Mouse (Mus musculus) neural tube, embryonic 14.5 days (tissue): ENCODE measurements at regions not wholly inside any gene's neighbourhood (a gene's known extent, or its start where the extent isn't known, plus 50 kb on each side); places are given as distances from the start of the nearest gene placed in this dataset.

ENCODE experiments used
- ATAC-seq: fragments of 200-750 bp; cut with Nextera tagmentation; 2 replicates; pipeline ENCODE4 v1.8.0; 2017; ENCODE audit warnings: low read depth, mild to moderate bottlenecking, moderate TSS enrichment, moderate library complexity
- H3K27ac ChIP-seq: fragments of 300-500 bp; sonication (generic); 2 replicates; pipeline ENCODE4 v1.5.1; 2014; ENCODE audit warnings: low read depth, mild to moderate bottlenecking, control low read depth, low read length, moderate library complexity, mixed read lengths
- H3K27me3 ChIP-seq: fragments of 300-500 bp; sonication (generic); 2 replicates; pipeline ENCODE4 v1.6.1; 2014; ENCODE audit warnings: low read length; ENCODE audit not compliant: control insufficient read depth, insufficient read depth
- H3K36me3 ChIP-seq: fragments of 300-500 bp; sonication (generic); 2 replicates; pipeline ENCODE4 v1.6.1; 2014; ENCODE audit warnings: low read length, mixed read lengths; ENCODE audit not compliant: control insufficient read depth, insufficient read depth
- H3K4me1 ChIP-seq: fragments of 300-500 bp; sonication (generic); 2 replicates; pipeline ENCODE4 v1.6.1; 2014; ENCODE audit warnings: low read length; ENCODE audit not compliant: control insufficient read depth, insufficient read depth
- H3K4me2 ChIP-seq: fragments of 300-500 bp; sonication (generic); 2 replicates; pipeline ENCODE4 v1.6.1; 2014; ENCODE audit warnings: mild to moderate bottlenecking, low read depth, low read length, control low read depth
- H3K4me3 ChIP-seq: fragments of 300-500 bp; sonication (generic); 2 replicates; pipeline ENCODE4 v1.5.1; 2014; ENCODE audit warnings: low read depth, low read length, control low read depth, mixed read lengths
- H3K9ac ChIP-seq: fragments of 300-500 bp; sonication (generic); replicated peaks from 2 replicates; pipeline ENCODE4 v1.6.1; 2014; ENCODE audit warnings: low read depth, mild to moderate bottlenecking, control low read depth, low read length, mixed read lengths
- H3K9me3 ChIP-seq: fragments of 300-500 bp; sonication (generic); 2 replicates; pipeline ENCODE4 v1.6.1; 2016; ENCODE audit warnings: low read length; ENCODE audit not compliant: control insufficient read depth
- WGBS: fragments of 180-500 bp; shearing (Covaris S2); extraction: QIAGEN DNeasy Blood & Tissue Kit; methylation state at CpG from one replicate; pipeline ENCODE4 v1.1.7; 2014; 5-methylcytosine and 5-hydroxymethylcytosine counted together

- H3K4me2 ChIP-seq = no peak overlapping the region
- no peak for ATAC-seq
- no peaks in the 10 kb centered on the region for H3K36me3 ChIP-seq
- 55% methylated on average over 3 of the region's 3 CpGs for WGBS
- no peaks in the 10 kb centered on the region for H3K4me1 ChIP-seq
- H3K4me3 ChIP-seq = no peak overlapping the region
- H3K27ac ChIP-seq = no peak overlapping the region
- H3K9ac ChIP-seq = no peak overlapping the region
- H3K27me3 ChIP-seq = no peaks in the 10 kb centered on the region
- no peaks in the 10 kb centered on the region for H3K9me3 ChIP-seq
These were observed 247.8 kb upstream of the Smlr1 start for GRCm38 (mm10) chr10:25783861-25784260.

- Histone ChIP-seq H3K4me2 (no peak overlapping the region), H3K9ac (no peak overlapping the region), H3K27me3 (no peaks in the 10 kb centered on the region), H3K4me3 (no peak overlapping the region), H3K4me1 (no peaks in the 10 kb centered on the region), H3K9me3 (no peaks in the 10 kb centered on the region), H3K36me3 (no peaks in the 10 kb centered on the region), H3K27ac (no peak overlapping the region)
- ATAC-seq = no peak
- WGBS = 91% methylated on average over 4 of the region's 4 CpGs
These were observed 243.4 kb upstream of the Smlr1 start for GRCm38 (mm10) chr10:25779476-25779875.

- 82% methylated on average over 2 of the region's 2 CpGs for WGBS
- ATAC-seq = no peak
- H3K4me1 ChIP-seq = no peaks in the 10 kb centered on the region
These were observed 241.7 kb upstream of the Smlr1 start for GRCm38 (mm10) chr10:25777717-25778116.

GRCm38 (mm10) chr10:25776697-25777096 is 240.6 kb upstream of the Smlr1 start:
- Histone ChIP-seq H3K27ac (no peak overlapping the region), H3K27me3 (no peaks in the 10 kb centered on the region), H3K9ac (no peak overlapping the region), H3K4me2 (no peak overlapping the region; the same call in 1 of the 2 replicates), H3K4me1 (no peaks in the 10 kb centered on the region), H3K9me3 (no peaks in the 10 kb centered on the region), H3K4me3 (no peak overlapping the region), H3K36me3 (no peaks in the 10 kb centered on the region)
- ATAC-seq = peak; percentile 63; the same call in 1 of the 2 replicates
- WGBS = 61% methylated on average over 11 of the region's 11 CpGs

More at GRCm38 (mm10) chr10:25777717-25778116, 241.7 kb upstream of the Smlr1 start:
- H3K9me3 ChIP-seq = no peaks in the 10 kb centered on the region
- H3K9ac ChIP-seq = no peak overlapping the region
- no peak overlapping the region for H3K27ac ChIP-seq
- H3K4me3 ChIP-seq = no peak overlapping the region
- no peaks in the 10 kb centered on the region for H3K27me3 ChIP-seq
- H3K4me2 ChIP-seq = no peak overlapping the region
- H3K36me3 ChIP-seq = no peaks in the 10 kb centered on the region

GRCm38 (mm10) chr10:25770051-25770450 is 234.0 kb upstream of the Smlr1 start:
- Histone ChIP-seq H3K36me3 (no peaks in the 10 kb centered on the region), H3K4me1 (no peaks in the 10 kb centered on the region), H3K9me3 (no peaks in the 10 kb centered on the region), H3K27ac (no peak overlapping the region), H3K9ac (no peak overlapping the region), H3K4me2 (no peak overlapping the region), H3K27me3 (no peaks in the 10 kb centered on the region), H3K4me3 (no peak overlapping the region)
- no peak for ATAC-seq

- no peaks in the 10 kb centered on the region for H3K27me3 ChIP-seq
- no peaks in the 10 kb centered on the region for H3K4me1 ChIP-seq
- no peak overlapping the region for H3K27ac ChIP-seq
- no peaks in the 10 kb centered on the region for H3K9me3 ChIP-seq
- no peak overlapping the region for H3K4me2 ChIP-seq
- 82% methylated on average over 5 of the region's 5 CpGs for WGBS
- H3K36me3 ChIP-seq = no peaks in the 10 kb centered on the region
- H3K4me3 ChIP-seq = no peak overlapping the region
- H3K9ac ChIP-seq = no peak overlapping the region
- no peak for ATAC-seq
These were observed 232.4 kb upstream of the Smlr1 start for GRCm38 (mm10) chr10:25768456-25768855.

GRCm38 (mm10) chr10:25754300-25754699 is 218.2 kb upstream of the Smlr1 start:
- Histone ChIP-seq H3K9ac (no peak overlapping the region), H3K4me2 (no peak overlapping the region), H3K4me1 (no peaks in the 10 kb centered on the region), H3K36me3 (no peaks in the 10 kb centered on the region), H3K4me3 (no peak overlapping the region), H3K27ac (no peak overlapping the region), H3K27me3 (no peaks in the 10 kb centered on the region), H3K9me3 (no peaks in the 10 kb centered on the region)
- no peak for ATAC-seq
- WGBS = 71% methylated on average over 3 of the region's 3 CpGs

- Histone ChIP-seq H3K27me3 (no peaks in the 10 kb centered on the region), H3K4me1 (no peaks in the 10 kb centered on the region), H3K9me3 (no peaks in the 10 kb centered on the region), H3K36me3 (no peaks in the 10 kb centered on the region), H3K4me3 (no peak overlapping the region), H3K27ac (no peak overlapping the region), H3K4me2 (no peak overlapping the region), H3K9ac (no peak overlapping the region)
- ATAC-seq = no peak
- 76% methylated on average over 3 of the region's 3 CpGs for WGBS
These were observed 206.6 kb upstream of the Smlr1 start for GRCm38 (mm10) chr10:25742678-25743077.

GRCm38 (mm10) chr10:25740956-25741355 is 204.9 kb upstream of the Smlr1 start:
- WGBS = 83% methylated on average over 2 of the region's 2 CpGs

GRCm38 (mm10) chr10:25730470-25730869 is 194.4 kb upstream of the Smlr1 start:
- no peaks in the 10 kb centered on the region for H3K36me3 ChIP-seq
- no peak overlapping the region for H3K9ac ChIP-seq
- no peak overlapping the region for H3K4me3 ChIP-seq
- H3K27me3 ChIP-seq = no peaks in the 10 kb centered on the region
- H3K4me1 ChIP-seq = no peaks in the 10 kb centered on the region
- no peak for ATAC-seq
- WGBS = 58% methylated on average over 3 of the region's 3 CpGs
- no peak overlapping the region for H3K4me2 ChIP-seq
- no peak overlapping the region for H3K27ac ChIP-seq
- H3K9me3 ChIP-seq = no peaks in the 10 kb centered on the region

More at GRCm38 (mm10) chr10:25740956-25741355, 204.9 kb upstream of the Smlr1 start:
- H3K9ac ChIP-seq = no peak overlapping the region
- no peaks in the 10 kb centered on the region for H3K9me3 ChIP-seq
- H3K4me2 ChIP-seq = no peak overlapping the region
- H3K36me3 ChIP-seq = no peaks in the 10 kb centered on the region
- no peak for ATAC-seq
- no peaks in the 10 kb centered on the region for H3K27me3 ChIP-seq
- no peak overlapping the region for H3K27ac ChIP-seq
- no peak overlapping the region for H3K4me3 ChIP-seq
- no peaks in the 10 kb centered on the region for H3K4me1 ChIP-seq
